Mouse (Mus musculus): Measurements from ENCODE around the gene Gse1.

Gse1 gene

GRCm38 (mm10) chr8:120448131-120448530, 219.9 kb downstream of the Gse1 start:
- no peak for DNase-seq (ENCODE audit: low spot score in 2 of 2)

GRCm38 (mm10) chr8:120449139-120449538, 220.9 kb downstream of the Gse1 start:
- no peak for DNase-seq (ENCODE audit: low spot score in 2 of 2)

- no peak for DNase-seq (ENCODE audit: low spot score in 2 of 2)
Measured at GRCm38 (mm10) chr8:120449608-120450031, 221.4 kb downstream of the Gse1 start.

GRCm38 (mm10) chr8:120452111-120452510, 223.9 kb downstream of the Gse1 start:
- no peak for DNase-seq (ENCODE audit: low spot score in 2 of 2)

- DNase-seq (ENCODE audit: low spot score in 2 of 2): no peak
Measured at GRCm38 (mm10) chr8:120454404-120454803, 226.1 kb downstream of the Gse1 start.

GRCm38 (mm10) chr8:120460375-120460774, 232.1 kb downstream of the Gse1 start:
- no peak for DNase-seq (ENCODE audit: low spot score in 2 of 2)

- DNase-seq (ENCODE audit: low spot score in 2 of 2): no peak
Measured at GRCm38 (mm10) chr8:120462119-120462551, 233.9 kb downstream of the Gse1 start.

- no peak for DNase-seq (ENCODE audit: low spot score in 2 of 2)
Measured at GRCm38 (mm10) chr8:120462611-120463010, 234.4 kb downstream of the Gse1 start.

- no peak for DNase-seq (ENCODE audit: low spot score in 2 of 2)
Measured at GRCm38 (mm10) chr8:120463918-120464584, 235.8 kb downstream of the Gse1 start.

GRCm38 (mm10) chr8:120464585-120464937, 236.3 kb downstream of the Gse1 start:
- no peak for DNase-seq (ENCODE audit: low spot score in 2 of 2)

GRCm38 (mm10) chr8:120465710-120466109, 237.5 kb downstream of the Gse1 start:
- no peak for DNase-seq (ENCODE audit: low spot score in 2 of 2)

- no peak for DNase-seq (ENCODE audit: low spot score in 2 of 2)
Measured at GRCm38 (mm10) chr8:120466266-120466665, 238.0 kb downstream of the Gse1 start.

- no peak for DNase-seq (ENCODE audit: low spot score in 2 of 2)
Measured at GRCm38 (mm10) chr8:120467598-120467997, 239.3 kb downstream of the Gse1 start.

GRCm38 (mm10) chr8:120470170-120470569, 241.9 kb downstream of the Gse1 start:
- no peak for DNase-seq (ENCODE audit: low spot score in 2 of 2)

- DNase-seq (ENCODE audit: low spot score in 2 of 2): peak in 1 of 2 experiments; percentile 59
Measured at GRCm38 (mm10) chr8:120471166-120471565, 242.9 kb downstream of the Gse1 start.

GRCm38 (mm10) chr8:120471752-120472151, 243.5 kb downstream of the Gse1 start:
- no peak for DNase-seq (ENCODE audit: low spot score in 2 of 2)

GRCm38 (mm10) chr8:120472230-120472629, 244.0 kb downstream of the Gse1 start:
- no peak for DNase-seq (ENCODE audit: low spot score in 2 of 2)

- DNase-seq (ENCODE audit: low spot score in 2 of 2): peak; percentile 70 to 71
Measured at GRCm38 (mm10) chr8:120473729-120474364, 245.6 kb downstream of the Gse1 start.

GRCm38 (mm10) chr8:120474496-120475235, 246.4 kb downstream of the Gse1 start:
- DNase-seq (ENCODE audit: low spot score in 2 of 2): no peak

GRCm38 (mm10) chr8:120475462-120476201, 247.4 kb downstream of the Gse1 start:
- no peak for DNase-seq (ENCODE audit: low spot score in 2 of 2)

GRCm38 (mm10) chr8:120476711-120477575, 248.7 kb downstream of the Gse1 start:
- DNase-seq (ENCODE audit: low spot score in 2 of 2): no peak
